Mouse (Mus musculus): ENCODE measurements at regions not wholly inside any gene's neighbourhood (a gene's known extent, or its start where the extent isn't known, plus 50 kb on each side); places are given as distances from the start of the nearest gene placed in this dataset.

GRCm38 (mm10) chr10:83914401-83915132 lies 191.9 kb downstream of the 1500009L16Rik start:
- H3K4me1 ChIP-seq (replicated peaks; ENCODE audit: control insufficient read depth, insufficient read depth, low read length), result peaks cover 5% of the 10 kb centered on the region
- no peak overlapping the region for H3K4me3 ChIP-seq (ENCODE audit: low read depth, low read length)
- no peaks in the 10 kb centered on the region for H3K9me3 ChIP-seq (ENCODE audit: control insufficient read depth, low read length)
- H3K27ac ChIP-seq (ENCODE audit: low read depth, low read length), result peak overlapping the region; percentile 61
- ATAC-seq (ENCODE audit: low FRiP score) (peak; percentile 91), DNase-seq (ENCODE audit: low spot score) (peak; percentile 73)
- no peak overlapping the region for H3K9ac ChIP-seq (ENCODE audit: low read depth, low read length)
- 32% methylated on average over 12 of the region's 12 CpGs for WGBS
- no peaks in the 10 kb centered on the region for H3K27me3 ChIP-seq (ENCODE audit: control insufficient read depth, insufficient read depth, low read length)
- no peaks in the 10 kb centered on the region for H3K36me3 ChIP-seq (ENCODE audit: control insufficient read depth, insufficient read depth, low read length)
- no peak overlapping the region for H3K4me2 ChIP-seq (replicated peaks; ENCODE audit: low read depth, low read length)

GRCm38 (mm10) chr10:83915133-83915730 lies 192.6 kb downstream of the 1500009L16Rik start:
- H3K4me3 ChIP-seq (ENCODE audit: low read depth, low read length), result no peak overlapping the region
- H3K9ac ChIP-seq (ENCODE audit: low read depth, low read length), result no peak overlapping the region
- H3K27me3 ChIP-seq (ENCODE audit: control insufficient read depth, insufficient read depth, low read length), result no peaks in the 10 kb centered on the region
- H3K27ac ChIP-seq (ENCODE audit: low read depth, low read length), result peak overlapping the region; percentile 61
- H3K9me3 ChIP-seq (ENCODE audit: control insufficient read depth, low read length), result no peaks in the 10 kb centered on the region
- H3K4me1 ChIP-seq (replicated peaks; ENCODE audit: control insufficient read depth, insufficient read depth, low read length), result peaks cover 5% of the 10 kb centered on the region
- WGBS, result 26% methylated on average over 9 of the region's 9 CpGs
- H3K36me3 ChIP-seq (ENCODE audit: control insufficient read depth, insufficient read depth, low read length), result no peaks in the 10 kb centered on the region
- H3K4me2 ChIP-seq (replicated peaks; ENCODE audit: low read depth, low read length), result no peak overlapping the region
- DNase-seq (ENCODE audit: low spot score) (no peak), ATAC-seq (ENCODE audit: low FRiP score) (no peak; the same call in 1 of the 2 replicates)

- 75% methylated on average over 4 of the region's 4 CpGs for WGBS
Measured at GRCm38 (mm10) chr10:83926990-83927389, 204.3 kb downstream of the 1500009L16Rik start.

GRCm38 (mm10) chr10:83927554-83927953 lies 204.9 kb downstream of the 1500009L16Rik start:
- H3K36me3 ChIP-seq (ENCODE audit: control insufficient read depth, insufficient read depth, low read length), result no peaks in the 10 kb centered on the region
- H3K4me1 ChIP-seq (replicated peaks; ENCODE audit: control insufficient read depth, insufficient read depth, low read length), result no peaks in the 10 kb centered on the region
- no peak overlapping the region for H3K4me2 ChIP-seq (replicated peaks; ENCODE audit: low read depth, low read length)
- no peaks in the 10 kb centered on the region for H3K27me3 ChIP-seq (ENCODE audit: control insufficient read depth, insufficient read depth, low read length)
- H3K4me3 ChIP-seq (ENCODE audit: low read depth, low read length), result no peak overlapping the region
- no peak overlapping the region for H3K9ac ChIP-seq (ENCODE audit: low read depth, low read length)
- H3K27ac ChIP-seq (ENCODE audit: low read depth, low read length), result no peak overlapping the region
- no peaks in the 10 kb centered on the region for H3K9me3 ChIP-seq (ENCODE audit: control insufficient read depth, low read length)
- WGBS, result 94% methylated on average over 2 of the region's 2 CpGs
- ATAC-seq (ENCODE audit: low FRiP score), result no peak
- DNase-seq (ENCODE audit: low spot score), result no peak

More at GRCm38 (mm10) chr10:83926990-83927389, 204.3 kb downstream of the 1500009L16Rik start:
- Histone ChIP-seq H3K4me2 (replicated peaks; ENCODE audit: low read depth, low read length) (no peak overlapping the region), H3K27me3 (ENCODE audit: control insufficient read depth, insufficient read depth, low read length) (no peaks in the 10 kb centered on the region), H3K4me3 (ENCODE audit: low read depth, low read length) (no peak overlapping the region), H3K9ac (ENCODE audit: low read depth, low read length) (no peak overlapping the region), H3K36me3 (ENCODE audit: control insufficient read depth, insufficient read depth, low read length) (no peaks in the 10 kb centered on the region), H3K27ac (ENCODE audit: low read depth, low read length) (no peak overlapping the region), H3K4me1 (replicated peaks; ENCODE audit: control insufficient read depth, insufficient read depth, low read length) (no peaks in the 10 kb centered on the region), H3K9me3 (ENCODE audit: control insufficient read depth, low read length) (no peaks in the 10 kb centered on the region)
- DNase-seq (ENCODE audit: low spot score) (no peak), ATAC-seq (ENCODE audit: low FRiP score) (no peak)

DNA sequence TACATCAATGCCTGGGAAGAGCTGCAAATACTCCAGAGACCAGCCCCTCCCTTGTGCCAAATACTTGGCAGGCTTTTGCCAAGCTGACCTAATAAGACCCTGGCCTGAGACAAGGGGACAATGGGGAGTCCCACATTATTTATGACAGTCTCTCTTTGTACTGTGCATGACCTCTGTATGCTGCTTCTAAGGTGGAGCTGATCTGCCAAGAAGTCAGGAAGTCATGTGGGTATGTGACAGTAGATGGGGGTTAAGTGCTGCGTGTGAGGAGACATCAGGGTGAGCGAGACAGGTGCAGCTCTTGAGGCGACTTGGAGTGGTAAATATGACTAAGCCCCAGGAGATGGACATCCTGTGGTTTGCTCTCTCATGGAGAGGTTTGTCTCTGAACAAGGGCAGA lies 209.1 kb downstream of the 1500009L16Rik start:
- Histone ChIP-seq H3K36me3 (ENCODE audit: control insufficient read depth, insufficient read depth, low read length) (no peaks in the 10 kb centered on the region), H3K27ac (ENCODE audit: low read depth, low read length) (no peak overlapping the region), H3K4me1 (replicated peaks; ENCODE audit: control insufficient read depth, insufficient read depth, low read length) (no peaks in the 10 kb centered on the region), H3K4me3 (ENCODE audit: low read depth, low read length) (no peak overlapping the region), H3K9me3 (ENCODE audit: control insufficient read depth, low read length) (no peaks in the 10 kb centered on the region), H3K4me2 (replicated peaks; ENCODE audit: low read depth, low read length) (no peak overlapping the region), H3K9ac (ENCODE audit: low read depth, low read length) (no peak overlapping the region), H3K27me3 (ENCODE audit: control insufficient read depth, insufficient read depth, low read length) (no peaks in the 10 kb centered on the region)
- DNase-seq (ENCODE audit: low spot score) (no peak), ATAC-seq (ENCODE audit: low FRiP score) (no peak)
- 66% methylated on average over 3 of the region's 3 CpGs for WGBS

DNA sequence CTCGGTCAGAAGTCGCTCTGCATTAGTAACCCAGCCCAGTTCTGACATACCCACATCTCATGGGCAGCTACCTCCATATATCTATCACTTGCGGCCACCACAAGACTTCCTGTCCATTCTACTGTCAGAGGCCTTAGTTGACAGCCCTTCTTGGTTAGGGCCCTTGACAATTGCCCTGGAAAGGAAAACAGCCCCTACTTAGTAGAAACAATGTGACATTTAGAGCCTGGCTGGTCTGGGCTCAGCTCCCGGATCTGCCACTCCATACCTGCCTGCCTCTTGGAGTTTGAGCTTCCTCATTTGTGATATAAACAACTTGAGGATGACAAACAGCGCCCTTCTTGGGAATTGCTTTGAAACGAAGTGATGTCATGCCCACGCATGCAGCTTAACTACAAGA lies 210.5 kb downstream of the 1500009L16Rik start:
- Histone ChIP-seq H3K9me3 (ENCODE audit: control insufficient read depth, low read length) (no peaks in the 10 kb centered on the region), H3K27me3 (ENCODE audit: control insufficient read depth, insufficient read depth, low read length) (no peaks in the 10 kb centered on the region), H3K36me3 (ENCODE audit: control insufficient read depth, insufficient read depth, low read length) (no peaks in the 10 kb centered on the region), H3K9ac (ENCODE audit: low read depth, low read length) (no peak overlapping the region), H3K27ac (ENCODE audit: low read depth, low read length) (no peak overlapping the region), H3K4me2 (replicated peaks; ENCODE audit: low read depth, low read length) (no peak overlapping the region), H3K4me3 (ENCODE audit: low read depth, low read length) (no peak overlapping the region), H3K4me1 (replicated peaks; ENCODE audit: control insufficient read depth, insufficient read depth, low read length) (no peaks in the 10 kb centered on the region)
- 90% methylated on average over 7 of the region's 7 CpGs for WGBS
- no peak for ATAC-seq (ENCODE audit: low FRiP score)
- DNase-seq (ENCODE audit: low spot score), result no peak

DNA sequence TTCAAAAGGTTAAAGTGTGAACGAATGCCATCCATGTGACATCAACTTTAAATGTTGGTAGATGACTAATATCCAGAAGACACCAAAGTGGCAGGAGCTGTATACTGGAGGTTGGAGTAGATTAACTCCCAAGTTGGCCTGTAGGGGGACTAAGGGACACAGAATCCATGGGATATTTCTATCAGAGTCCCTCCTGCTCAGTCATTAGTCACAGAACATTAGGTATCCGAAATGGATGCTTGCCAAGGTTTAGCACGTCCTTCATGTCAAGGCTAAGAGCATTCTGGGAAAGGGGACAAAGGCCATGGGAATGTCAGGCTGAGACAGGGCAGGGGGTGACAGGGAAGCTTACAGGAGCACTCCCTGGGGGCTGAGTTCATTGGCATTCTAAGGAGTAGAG lies 211.8 kb downstream of the 1500009L16Rik start:
- DNase-seq (ENCODE audit: low spot score), result peak; percentile 25
- Histone ChIP-seq H3K4me1 (replicated peaks; ENCODE audit: control insufficient read depth, insufficient read depth, low read length) (no peaks in the 10 kb centered on the region), H3K36me3 (ENCODE audit: control insufficient read depth, insufficient read depth, low read length) (no peaks in the 10 kb centered on the region), H3K27ac (ENCODE audit: low read depth, low read length) (no peak overlapping the region), H3K4me3 (ENCODE audit: low read depth, low read length) (no peak overlapping the region), H3K4me2 (replicated peaks; ENCODE audit: low read depth, low read length) (no peak overlapping the region), H3K27me3 (ENCODE audit: control insufficient read depth, insufficient read depth, low read length) (no peaks in the 10 kb centered on the region), H3K9ac (ENCODE audit: low read depth, low read length) (no peak overlapping the region), H3K9me3 (ENCODE audit: control insufficient read depth, low read length) (no peaks in the 10 kb centered on the region)
- 58% methylated on average over 3 of the region's 3 CpGs for WGBS
- no peak for ATAC-seq (ENCODE audit: low FRiP score)

DNA sequence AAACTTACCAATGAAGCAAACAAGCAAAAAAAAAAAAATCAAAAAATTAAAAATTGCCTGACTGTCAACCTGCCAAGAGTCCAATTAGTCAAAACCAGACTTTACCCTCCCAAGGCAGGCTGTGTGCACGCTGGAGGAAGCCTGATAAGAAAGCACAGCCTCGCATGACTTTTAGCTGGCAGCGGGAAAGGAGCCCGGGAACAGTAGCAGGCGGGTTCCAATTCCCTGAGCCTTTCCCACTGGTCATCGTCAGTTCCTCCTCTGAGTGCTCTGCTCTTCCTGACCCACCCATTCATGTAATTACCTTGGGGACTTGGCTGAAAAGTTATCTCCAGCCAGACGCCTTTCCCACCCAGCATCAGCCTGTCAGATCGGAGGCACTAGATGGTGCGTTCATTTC lies 214.5 kb downstream of the 1500009L16Rik start:
- H3K9me3 ChIP-seq (ENCODE audit: control insufficient read depth, low read length), result no peaks in the 10 kb centered on the region
- no peak overlapping the region for H3K27ac ChIP-seq (ENCODE audit: low read depth, low read length)
- no peak overlapping the region for H3K4me3 ChIP-seq (ENCODE audit: low read depth, low read length)
- no peak overlapping the region for H3K4me2 ChIP-seq (replicated peaks; ENCODE audit: low read depth, low read length)
- DNase-seq (ENCODE audit: low spot score), result no peak
- no peak overlapping the region for H3K9ac ChIP-seq (ENCODE audit: low read depth, low read length)
- no peaks in the 10 kb centered on the region for H3K36me3 ChIP-seq (ENCODE audit: control insufficient read depth, insufficient read depth, low read length)
- ATAC-seq (ENCODE audit: low FRiP score), result no peak
- 77% methylated on average over 9 of the region's 9 CpGs for WGBS
- no peaks in the 10 kb centered on the region for H3K4me1 ChIP-seq (replicated peaks; ENCODE audit: control insufficient read depth, insufficient read depth, low read length)
- H3K27me3 ChIP-seq (ENCODE audit: control insufficient read depth, insufficient read depth, low read length), result no peaks in the 10 kb centered on the region

GRCm38 (mm10) chr10:83942101-83942500 lies 219.4 kb downstream of the 1500009L16Rik start:
- DNase-seq (ENCODE audit: low spot score) (no peak), ATAC-seq (ENCODE audit: low FRiP score) (no peak)
- H3K27me3 ChIP-seq (ENCODE audit: control insufficient read depth, insufficient read depth, low read length), result no peaks in the 10 kb centered on the region
- no peak overlapping the region for H3K27ac ChIP-seq (ENCODE audit: low read depth, low read length)
- no peaks in the 10 kb centered on the region for H3K4me1 ChIP-seq (replicated peaks; ENCODE audit: control insufficient read depth, insufficient read depth, low read length)
- H3K9me3 ChIP-seq (ENCODE audit: control insufficient read depth, low read length), result no peaks in the 10 kb centered on the region
- WGBS, result 68% methylated on average over 3 of the region's 3 CpGs
- no peak overlapping the region for H3K4me2 ChIP-seq (replicated peaks; ENCODE audit: low read depth, low read length)
- H3K9ac ChIP-seq (ENCODE audit: low read depth, low read length), result no peak overlapping the region
- H3K4me3 ChIP-seq (ENCODE audit: low read depth, low read length), result no peak overlapping the region
- no peaks in the 10 kb centered on the region for H3K36me3 ChIP-seq (ENCODE audit: control insufficient read depth, insufficient read depth, low read length)

Measured in hindbrain, embryonic 11.5 days (tissue).